Mouse (Mus musculus) cerebellum, adult 9-11 months (tissue): ENCODE measurements around the gene Mthfd1l.
"Not testable (repeated sequence)": the region's sequence is repeated elsewhere in the genome, so short reads cannot be mapped to it uniquely, and the experiment has no call there.

ENCODE experiments used
- DNase-seq: peaks from one replicate; pipeline ENCODE4 v3.0.0; 2022

Gene Mthfd1l

GRCm38 (mm10) chr10:4160242-4160785, 187.4 kb downstream of the Mthfd1l start:
- DNase-seq: no peak

DNA sequence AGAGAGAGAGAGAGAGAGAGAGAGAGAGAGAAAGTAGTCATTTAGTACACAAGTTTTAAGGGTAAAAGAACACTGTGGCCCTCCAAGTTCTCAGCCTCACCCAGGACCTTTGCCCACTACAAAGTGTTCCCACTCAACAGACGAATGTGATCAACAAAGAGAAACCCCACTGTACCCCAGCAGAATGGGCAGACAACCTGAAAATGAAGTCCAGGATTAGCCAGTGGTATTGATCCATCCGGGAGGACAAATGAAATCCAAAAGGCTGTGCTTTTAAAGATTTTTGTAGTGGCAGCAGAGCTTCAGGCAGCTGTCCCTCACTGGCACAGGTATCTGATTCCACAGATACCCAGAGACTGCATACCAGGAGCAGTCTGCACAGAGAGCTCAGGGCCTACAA, 189.1 kb downstream of the Mthfd1l start:
- DNase-seq: no peak

DNA sequence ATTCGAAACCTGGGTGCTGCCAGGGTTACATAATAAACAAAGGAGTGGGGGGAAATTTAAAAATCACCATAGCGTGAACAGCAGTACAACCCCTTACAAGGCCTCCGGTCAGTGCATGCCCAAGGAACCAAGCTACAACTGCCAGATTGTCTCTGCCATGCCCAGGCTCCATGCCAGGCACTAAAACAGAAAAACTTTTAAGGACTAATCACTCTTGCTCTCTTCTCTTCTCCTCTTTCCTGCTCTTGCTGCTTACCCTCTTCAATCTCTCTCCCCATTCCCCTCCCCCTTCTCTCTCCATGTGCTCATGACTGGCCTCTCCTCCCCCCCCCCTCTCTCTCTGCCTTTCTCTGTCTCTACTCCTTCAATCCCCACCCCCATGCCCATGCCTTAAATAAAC, 190.1 kb downstream of the Mthfd1l start:
- DNase-seq: no peak

DNA sequence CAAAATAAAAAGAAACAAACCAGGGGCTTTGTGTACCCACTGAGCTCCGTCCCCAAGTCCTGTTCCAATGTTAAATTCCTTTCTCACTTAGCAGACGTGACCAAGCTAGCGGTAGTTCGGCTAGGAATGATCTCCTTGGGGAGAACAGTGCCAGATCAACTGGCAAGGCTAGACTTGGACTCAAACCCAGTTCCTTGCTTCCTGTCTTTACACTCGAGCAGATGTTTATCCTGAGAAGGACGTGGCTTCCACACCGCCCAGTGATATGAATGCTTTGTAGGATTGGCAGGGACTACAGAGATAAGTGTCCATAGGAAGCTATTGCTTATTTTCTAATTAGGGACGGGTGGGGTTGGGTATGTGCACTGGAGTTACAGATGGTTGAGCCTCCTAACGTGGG, 191.8 kb downstream of the Mthfd1l start:
- no peak for DNase-seq

DNA sequence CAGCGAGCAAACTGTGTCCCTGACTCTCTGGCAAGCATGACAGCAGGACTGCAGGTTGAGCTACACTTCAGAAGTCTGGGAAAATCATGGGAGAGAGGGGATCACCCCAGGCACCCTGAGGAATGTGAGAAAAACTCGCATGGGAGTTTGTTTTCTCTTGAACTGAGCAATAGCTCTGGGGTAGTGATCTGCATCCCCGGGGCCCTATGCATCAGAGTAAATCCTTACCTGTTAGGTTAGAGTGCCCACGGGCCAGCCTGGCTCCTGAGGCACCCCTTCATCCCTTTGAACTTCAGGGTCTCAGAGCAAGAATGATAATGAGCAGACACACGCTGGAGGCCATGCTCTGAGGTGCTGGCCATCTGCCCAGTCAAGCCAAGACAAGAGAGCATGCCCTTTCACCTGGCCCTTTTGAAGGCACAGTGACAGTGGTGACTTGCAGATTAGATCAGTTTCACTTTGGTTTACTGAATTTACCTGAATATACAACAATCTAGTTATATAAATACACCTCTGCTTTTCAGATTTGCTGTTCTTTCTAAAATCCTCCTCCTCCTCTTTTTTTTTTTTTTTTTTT, 195.4 kb downstream of the Mthfd1l start:
- DNase-seq: no peak

GRCm38 (mm10) chr10:4174229-4174628, 201.3 kb downstream of the Mthfd1l start:
- DNase-seq: no peak

DNA sequence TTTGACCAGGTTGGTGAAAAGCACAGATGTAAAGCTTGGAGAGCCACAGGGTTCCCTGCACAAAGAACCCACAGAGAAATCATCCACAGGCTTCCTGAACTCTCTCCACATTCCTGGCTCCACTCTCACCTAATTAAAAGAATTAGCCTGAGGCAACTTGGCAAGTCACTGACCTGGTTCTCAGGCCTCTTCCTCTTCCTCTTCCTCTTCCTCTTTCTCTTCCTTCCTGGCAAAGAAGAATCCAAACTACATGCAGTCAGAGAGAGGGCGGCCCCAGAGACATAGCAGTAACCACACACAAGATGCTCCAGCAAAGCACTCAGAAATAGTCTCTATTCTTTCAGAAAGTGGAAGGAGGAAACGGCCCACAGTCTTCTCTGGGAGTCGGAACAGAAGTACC, 201.8 kb downstream of the Mthfd1l start:
- DNase-seq: no peak

- DNase-seq: no peak
These were observed 204.4 kb downstream of the Mthfd1l start for GRCm38 (mm10) chr10:4177285-4177684.

DNA sequence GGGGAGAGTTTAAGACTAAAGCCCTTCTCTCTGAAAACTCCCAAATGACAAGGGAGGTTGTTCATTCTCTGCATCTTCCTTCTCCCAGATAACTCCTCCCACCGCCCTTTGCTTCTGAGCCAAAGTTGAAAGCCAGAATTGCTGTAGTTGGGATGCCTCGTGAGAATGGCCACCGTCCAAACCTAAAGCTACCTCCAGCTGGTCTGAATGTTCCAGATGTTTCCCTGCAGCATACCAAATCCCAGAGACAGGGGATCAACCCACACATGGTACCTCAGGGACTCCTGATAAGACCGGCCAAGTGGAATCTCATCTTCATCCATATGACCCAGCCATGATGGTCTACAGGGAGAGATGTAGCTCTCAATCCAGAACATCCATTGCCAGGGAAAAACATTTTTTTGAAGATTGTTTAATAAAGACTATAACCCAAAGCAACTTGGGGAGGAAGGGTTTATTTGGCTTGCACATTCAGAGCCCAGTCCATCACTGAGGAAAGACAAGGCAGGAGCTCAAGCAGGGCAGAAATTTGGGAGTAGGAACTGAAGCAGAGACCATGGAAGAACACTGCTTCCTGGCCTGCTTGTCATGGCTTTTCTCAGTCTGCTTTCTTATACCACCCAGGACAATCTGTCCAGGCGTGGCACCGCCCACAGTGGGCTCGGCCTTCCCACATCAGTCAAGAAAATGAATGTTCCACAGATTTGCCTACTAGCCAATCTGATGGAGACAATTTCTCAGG, 206.3 kb downstream of the Mthfd1l start:
- DNase-seq: no peak

DNA sequence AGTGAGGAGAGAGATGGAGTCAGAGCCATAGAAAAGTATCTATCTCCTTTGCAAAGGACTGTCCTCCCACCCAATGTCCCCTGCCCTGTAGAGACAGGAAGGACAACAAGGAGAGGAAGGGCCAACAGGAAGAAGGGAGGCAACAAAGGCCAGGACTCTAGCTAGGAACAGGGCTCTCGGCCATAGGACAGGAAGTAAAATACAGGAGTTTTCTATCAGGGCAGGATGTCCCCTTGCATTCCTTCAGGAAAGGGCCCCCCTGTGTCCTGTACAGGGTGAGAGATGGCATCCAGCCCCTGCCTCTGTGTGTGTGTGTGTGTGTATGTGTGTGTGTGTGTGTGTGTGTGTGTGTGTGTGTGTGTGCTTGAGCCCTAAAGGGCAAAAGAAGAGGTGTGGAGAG, 209.0 kb downstream of the Mthfd1l start:
- DNase-seq: no peak

- no peak for DNase-seq
These were observed 209.5 kb downstream of the Mthfd1l start for GRCm38 (mm10) chr10:4182406-4182805.

GRCm38 (mm10) chr10:4188614-4189402, 215.9 kb downstream of the Mthfd1l start:
- no peak for DNase-seq

GRCm38 (mm10) chr10:4189422-4189821, 216.5 kb downstream of the Mthfd1l start:
- no peak for DNase-seq

- DNase-seq: no peak
These were observed 226.1 kb downstream of the Mthfd1l start for GRCm38 (mm10) chr10:4198978-4199377.

- no peak for DNase-seq
These were observed 227.0 kb downstream of the Mthfd1l start for GRCm38 (mm10) chr10:4199926-4200325.

- DNase-seq: no peak
These were observed 227.7 kb downstream of the Mthfd1l start for GRCm38 (mm10) chr10:4200546-4201104.

GRCm38 (mm10) chr10:4201141-4201540, 228.2 kb downstream of the Mthfd1l start:
- DNase-seq: no peak

DNA sequence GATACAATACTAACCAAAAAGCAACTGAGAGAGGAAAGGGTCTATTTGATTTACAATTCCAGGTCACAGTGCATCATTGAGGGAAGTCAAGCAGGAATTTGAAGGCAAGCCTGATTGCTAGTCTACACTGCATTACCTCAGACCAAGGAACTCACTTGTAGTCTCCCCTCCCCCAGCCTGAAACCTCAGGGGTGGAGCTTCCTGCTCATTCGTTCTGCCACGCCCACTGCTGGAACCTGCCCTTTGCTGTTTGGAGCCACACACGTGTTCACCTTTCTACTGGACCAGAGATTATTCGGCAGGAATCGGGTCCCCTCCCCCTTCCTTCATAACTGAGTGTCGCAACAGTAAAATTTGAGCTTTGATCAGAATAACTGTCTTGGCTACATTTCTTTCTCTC, 230.7 kb downstream of the Mthfd1l start:
- not testable (repeated sequence) for DNase-seq

GRCm38 (mm10) chr10:4209040-4209439, 236.1 kb downstream of the Mthfd1l start:
- no peak for DNase-seq

DNA sequence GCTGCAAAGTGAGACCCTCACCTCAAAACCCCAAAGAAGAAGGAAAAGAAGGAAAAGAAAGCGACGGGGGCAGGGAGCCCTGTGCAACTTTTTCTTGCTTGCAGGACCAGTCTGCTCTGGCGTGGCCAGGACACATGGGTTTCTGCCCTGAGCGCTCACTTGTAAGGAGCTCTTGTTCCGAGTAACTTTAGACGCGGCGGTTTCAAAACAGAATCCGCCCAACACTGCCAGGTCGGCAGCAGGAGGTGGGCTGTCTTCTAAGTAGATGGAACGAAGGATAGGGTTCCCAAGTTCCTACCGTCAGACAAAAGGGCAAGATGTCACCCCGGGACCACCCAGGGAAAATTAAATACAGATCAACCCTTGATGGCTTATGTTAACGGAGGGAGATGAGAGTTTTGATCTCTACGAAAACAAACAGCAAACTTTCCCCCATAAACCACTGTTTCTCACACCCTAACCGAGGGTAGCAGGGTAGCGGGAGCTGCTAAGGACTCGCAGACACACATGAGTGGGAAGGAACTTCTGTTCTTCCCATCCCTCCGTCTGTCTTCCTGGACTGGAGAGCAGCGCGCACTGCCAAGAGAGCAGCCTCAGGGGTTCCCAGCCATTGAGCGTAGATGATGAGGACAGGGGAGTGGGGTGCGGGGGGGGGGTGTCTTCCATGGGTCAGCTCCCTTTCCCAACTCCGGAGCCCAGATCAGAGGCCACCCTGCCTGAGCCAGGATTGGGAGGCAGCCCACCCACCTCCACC, 237.6 kb downstream of the Mthfd1l start:
- DNase-seq: no peak

DNA sequence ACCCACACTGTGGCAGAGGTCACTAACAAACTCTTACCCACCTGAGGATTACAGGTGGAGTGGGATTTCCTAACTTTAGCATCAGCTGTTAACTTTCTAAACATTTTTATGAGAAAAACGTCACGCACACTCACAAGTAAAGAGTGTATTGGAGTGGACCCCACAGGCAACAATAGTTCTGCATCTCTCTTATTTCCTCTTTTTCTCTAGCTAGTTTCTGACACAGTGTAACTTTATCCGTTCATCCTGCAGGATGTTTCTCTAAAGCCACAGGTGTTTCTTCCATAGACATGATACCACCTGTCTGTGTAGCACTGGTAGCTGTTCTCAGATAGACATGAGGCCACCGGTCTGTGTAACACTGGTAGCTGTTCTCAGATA, 238.1 kb downstream of the Mthfd1l start:
- no peak for DNase-seq
